Mouse (Mus musculus): Measurements from ENCODE around the gene Nus1. TPM values are rescaled to one million over a fixed set of nuclear protein-coding genes. Genes with fewer than 3 reads are reported as not detected.

Gene Nus1
- 14.4 and 15.7 TPM in 2 replicates for polyA plus RNA-seq (2014; fragmentation: Nextera tagmentation; extraction: Ambion mirVana)

DNA sequence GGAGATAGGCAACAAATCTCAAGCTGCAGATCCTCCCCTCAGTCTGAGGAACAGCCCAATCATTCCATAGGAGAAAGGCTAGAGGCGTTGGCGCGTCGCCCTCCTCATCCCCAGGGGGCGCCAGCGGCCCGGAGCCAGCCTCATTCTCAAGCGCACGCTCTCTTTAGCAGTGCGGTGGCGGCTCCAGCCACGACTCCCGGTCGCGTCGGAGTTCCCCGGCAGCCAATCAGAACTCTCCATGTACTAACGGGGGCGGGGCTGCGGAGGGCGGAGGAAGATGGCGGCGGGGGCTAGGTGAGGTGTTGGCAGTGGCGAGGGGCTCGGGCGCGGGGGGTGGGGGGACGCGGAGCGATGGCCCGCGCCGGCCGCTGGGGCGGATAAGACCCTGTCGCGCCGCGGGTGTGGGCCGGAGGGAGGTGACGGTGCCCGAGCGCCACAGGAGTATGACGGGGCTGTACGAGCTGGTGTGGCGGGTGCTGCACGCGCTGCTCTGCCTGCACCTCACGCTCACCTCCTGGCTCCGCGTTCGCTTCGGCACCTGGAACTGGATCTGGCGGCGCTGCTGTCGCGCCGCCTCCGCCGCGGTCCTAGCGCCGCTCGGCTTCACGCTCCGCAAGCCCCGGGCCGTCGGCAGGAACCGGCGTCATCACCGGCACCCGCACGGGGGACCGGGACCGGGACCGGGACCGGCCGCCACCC lies at the start of gene Nus1:
TSS of gene Nus1 (plus strand) at position 249 of the 699 bp plus-strand sequence.
- Histone ChIP-seq H3K9me3 (ENCODE audit: control insufficient read depth, low read length) (no peaks in the 10 kb centered on the region), H3K4me3 (ENCODE audit: low read depth, low read length) (peak within 1 kb of the TSS; percentile 74), H3K4me1 (ENCODE audit: control insufficient read depth, insufficient read depth, low read length) (peaks cover 10% of the 10 kb centered on the region; the same call in 1 of the 2 replicates), H3K27ac (ENCODE audit: low read depth, low read length) (peak within 1 kb of the TSS; percentile 81), H3K36me3 (ENCODE audit: control insufficient read depth, insufficient read depth, low read length) (no peaks in the 10 kb centered on the region), H3K27me3 (ENCODE audit: control insufficient read depth, insufficient read depth, low read length) (no peaks in the 10 kb centered on the region), H3K9ac (ENCODE audit: low read length) (peak within 1 kb of the TSS; percentile 95), H3K4me2 (ENCODE audit: low read depth) (peak within 1 kb of the TSS; percentile 43)
- ATAC-seq (ENCODE audit: insufficient read depth, low FRiP score, low TSS enrichment) (peak; percentile 99), DNase-seq (ENCODE audit: low spot score) (peak; percentile 99)
- WGBS, result under 1% methylated on average over 76 of the region's 79 CpGs

- DNase-seq (ENCODE audit: low spot score) (no peak), ATAC-seq (ENCODE audit: insufficient read depth, low FRiP score, low TSS enrichment) (no peak)
- Histone ChIP-seq H3K4me2 (ENCODE audit: low read depth) (no peak overlapping the region), H3K36me3 (ENCODE audit: control insufficient read depth, insufficient read depth, low read length) (no peaks in the 10 kb centered on the region), H3K4me3 (ENCODE audit: low read depth, low read length) (no peak overlapping the region), H3K9me3 (ENCODE audit: control insufficient read depth, low read length) (no peaks in the 10 kb centered on the region), H3K27me3 (ENCODE audit: control insufficient read depth, insufficient read depth, low read length) (no peaks in the 10 kb centered on the region), H3K27ac (ENCODE audit: low read depth, low read length) (no peak overlapping the region), H3K4me1 (ENCODE audit: control insufficient read depth, insufficient read depth, low read length) (no peaks in the 10 kb centered on the region), H3K9ac (ENCODE audit: low read length) (no peak overlapping the region)
- 92% methylated on average over 4 of the region's 4 CpGs for WGBS
Measured at GRCm38 (mm10) chr10:52368376-52368775, 49.0 kb upstream of the Nus1 start.

GRCm38 (mm10) chr10:52373834-52374233 lies 43.5 kb upstream of the Nus1 start:
- H3K9ac ChIP-seq (ENCODE audit: low read length), result no peak overlapping the region
- DNase-seq (ENCODE audit: low spot score) (no peak), ATAC-seq (ENCODE audit: insufficient read depth, low FRiP score, low TSS enrichment) (no peak)
- H3K27ac ChIP-seq (ENCODE audit: low read depth, low read length), result no peak overlapping the region
- H3K4me3 ChIP-seq (ENCODE audit: low read depth, low read length), result no peak overlapping the region
- no peaks in the 10 kb centered on the region for H3K27me3 ChIP-seq (ENCODE audit: control insufficient read depth, insufficient read depth, low read length)
- WGBS, result 85% methylated on average over 4 of the region's 4 CpGs
- H3K4me2 ChIP-seq (ENCODE audit: low read depth), result no peak overlapping the region
- H3K4me1 ChIP-seq (ENCODE audit: control insufficient read depth, insufficient read depth, low read length), result no peaks in the 10 kb centered on the region
- H3K36me3 ChIP-seq (ENCODE audit: control insufficient read depth, insufficient read depth, low read length), result no peaks in the 10 kb centered on the region
- no peaks in the 10 kb centered on the region for H3K9me3 ChIP-seq (ENCODE audit: control insufficient read depth, low read length)

DNA sequence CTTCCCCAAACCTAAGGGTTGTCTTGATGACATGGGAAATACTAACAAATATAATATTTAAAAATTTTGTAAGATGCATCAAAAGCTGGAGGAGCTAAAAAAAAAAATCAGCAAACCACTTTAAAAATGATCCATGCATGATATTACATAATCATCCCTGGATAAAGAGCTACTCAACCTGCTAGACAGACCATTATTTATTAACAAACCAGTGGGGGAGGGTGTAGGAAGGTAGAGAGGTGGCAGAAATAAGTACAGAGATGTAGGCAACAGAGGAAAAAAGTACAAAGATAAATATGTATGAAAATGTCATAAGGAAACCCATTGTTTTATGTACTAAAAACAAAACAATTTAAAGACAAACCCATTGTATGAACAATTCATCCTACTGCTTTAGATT lies 42.7 kb upstream of the Nus1 start:
- Histone ChIP-seq H3K4me1 (ENCODE audit: control insufficient read depth, insufficient read depth, low read length) (peaks cover 5% of the 10 kb centered on the region; the same call in 1 of the 2 replicates), H3K27ac (ENCODE audit: low read depth, low read length) (no peak overlapping the region), H3K4me2 (ENCODE audit: low read depth) (no peak overlapping the region), H3K4me3 (ENCODE audit: low read depth, low read length) (no peak overlapping the region), H3K36me3 (ENCODE audit: control insufficient read depth, insufficient read depth, low read length) (no peaks in the 10 kb centered on the region), H3K9ac (ENCODE audit: low read length) (no peak overlapping the region), H3K27me3 (ENCODE audit: control insufficient read depth, insufficient read depth, low read length) (no peaks in the 10 kb centered on the region), H3K9me3 (ENCODE audit: control insufficient read depth, low read length) (no peaks in the 10 kb centered on the region)
- ATAC-seq (ENCODE audit: insufficient read depth, low FRiP score, low TSS enrichment) (no peak), DNase-seq (ENCODE audit: low spot score) (no peak)

DNA sequence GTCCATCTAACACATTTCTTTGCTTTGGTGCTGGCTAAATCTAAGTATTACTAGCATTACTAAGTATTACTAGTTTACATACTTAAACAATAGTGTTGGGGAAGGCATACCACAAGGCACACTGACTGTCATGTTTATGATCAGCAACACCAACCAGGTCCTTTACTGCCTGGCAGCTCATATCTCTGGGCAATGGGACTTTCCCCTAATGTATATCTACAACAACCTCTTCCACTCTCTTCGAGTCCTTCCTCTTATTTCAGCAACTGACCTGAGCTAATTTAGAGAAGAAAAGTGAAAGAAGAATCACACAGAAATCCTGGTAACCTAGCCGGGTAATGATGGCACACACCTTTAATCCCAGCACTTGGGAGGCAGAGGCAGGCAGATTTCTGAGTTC lies 40.9 kb upstream of the Nus1 start:
- no peak overlapping the region for H3K9ac ChIP-seq (ENCODE audit: low read length)
- no peak overlapping the region for H3K4me3 ChIP-seq (ENCODE audit: low read depth, low read length)
- H3K36me3 ChIP-seq (ENCODE audit: control insufficient read depth, insufficient read depth, low read length), result no peaks in the 10 kb centered on the region
- H3K9me3 ChIP-seq (ENCODE audit: control insufficient read depth, low read length), result no peaks in the 10 kb centered on the region
- H3K4me2 ChIP-seq (ENCODE audit: low read depth), result no peak overlapping the region
- no peak overlapping the region for H3K27ac ChIP-seq (ENCODE audit: low read depth, low read length)
- WGBS, result 97% methylated on average over 2 of the region's 2 CpGs
- no peak for ATAC-seq (ENCODE audit: insufficient read depth, low FRiP score, low TSS enrichment)
- H3K27me3 ChIP-seq (ENCODE audit: control insufficient read depth, insufficient read depth, low read length), result no peaks in the 10 kb centered on the region
- peaks cover 7% of the 10 kb centered on the region; the same call in 1 of the 2 replicates for H3K4me1 ChIP-seq (ENCODE audit: control insufficient read depth, insufficient read depth, low read length)
- no peak for DNase-seq (ENCODE audit: low spot score)

DNA sequence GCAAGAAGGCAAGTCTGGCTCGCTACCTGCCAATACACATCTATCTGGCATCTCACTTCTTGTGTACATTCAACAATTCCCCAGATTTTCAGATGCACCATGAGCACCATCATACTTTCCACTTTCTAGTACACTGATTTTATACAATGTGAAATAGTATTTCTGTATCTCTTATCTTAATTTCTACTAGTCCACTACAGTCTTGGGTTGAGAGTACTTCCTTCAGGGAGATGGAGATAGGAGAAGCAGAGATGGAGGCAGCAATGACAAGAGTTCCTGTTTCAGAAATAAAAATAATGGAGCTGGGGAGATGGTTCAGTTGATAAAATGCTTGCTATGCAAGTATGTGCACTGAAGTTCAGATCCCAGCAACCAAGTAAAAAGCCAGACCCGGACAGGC lies 39.5 kb upstream of the Nus1 start:
- Histone ChIP-seq H3K36me3 (ENCODE audit: control insufficient read depth, insufficient read depth, low read length) (no peaks in the 10 kb centered on the region), H3K9me3 (ENCODE audit: control insufficient read depth, low read length) (no peaks in the 10 kb centered on the region), H3K4me1 (ENCODE audit: control insufficient read depth, insufficient read depth, low read length) (peaks cover 8% of the 10 kb centered on the region; the same call in 1 of the 2 replicates), H3K27me3 (ENCODE audit: control insufficient read depth, insufficient read depth, low read length) (no peaks in the 10 kb centered on the region), H3K9ac (ENCODE audit: low read length) (no peak overlapping the region), H3K27ac (ENCODE audit: low read depth, low read length) (no peak overlapping the region), H3K4me2 (ENCODE audit: low read depth) (no peak overlapping the region), H3K4me3 (ENCODE audit: low read depth, low read length) (no peak overlapping the region)
- WGBS, result 89% methylated on average over 2 of the region's 2 CpGs
- DNase-seq (ENCODE audit: low spot score) (no peak), ATAC-seq (ENCODE audit: insufficient read depth, low FRiP score, low TSS enrichment) (no peak)

DNA sequence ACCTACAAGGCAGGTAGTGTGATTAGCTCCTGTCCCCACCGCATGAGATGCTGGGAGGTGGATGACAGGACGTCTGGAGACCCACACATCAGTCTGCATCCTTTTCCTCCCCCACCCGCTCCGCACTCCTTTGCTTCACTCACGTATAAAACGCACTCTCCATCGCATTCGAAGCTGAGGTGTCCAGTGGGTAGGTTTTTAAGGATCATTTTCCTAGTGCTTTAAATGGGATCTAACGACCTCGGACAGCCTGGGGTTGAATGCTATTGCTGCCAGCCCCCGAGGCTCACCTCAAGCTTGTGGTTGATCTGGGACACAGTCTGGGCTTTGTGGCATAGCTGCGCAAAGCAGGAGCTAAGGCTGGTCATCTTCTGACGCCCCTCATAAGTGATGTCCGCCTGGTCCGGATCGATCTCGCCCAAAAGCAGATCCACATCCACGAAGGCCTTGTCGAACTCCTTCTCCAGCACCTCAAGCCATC lies 36.0 kb upstream of the Nus1 start:
- DNase-seq (ENCODE audit: low spot score) (peak; percentile 65), ATAC-seq (ENCODE audit: insufficient read depth, low FRiP score, low TSS enrichment) (peak; percentile 58)
- H3K27ac ChIP-seq (ENCODE audit: low read depth, low read length), result peak overlapping the region; percentile 88
- H3K27me3 ChIP-seq (ENCODE audit: control insufficient read depth, insufficient read depth, low read length), result no peaks in the 10 kb centered on the region
- no peaks in the 10 kb centered on the region for H3K9me3 ChIP-seq (ENCODE audit: control insufficient read depth, low read length)
- peaks cover 9% of the 10 kb centered on the region; the same call in 1 of the 2 replicates for H3K4me1 ChIP-seq (ENCODE audit: control insufficient read depth, insufficient read depth, low read length)
- H3K9ac ChIP-seq (ENCODE audit: low read length), result peak overlapping the region; percentile 89
- peak overlapping the region; percentile 81 for H3K4me3 ChIP-seq (ENCODE audit: low read depth, low read length)
- H3K4me2 ChIP-seq (ENCODE audit: low read depth), result peak overlapping the region; percentile 87
- H3K36me3 ChIP-seq (ENCODE audit: control insufficient read depth, insufficient read depth, low read length), result no peaks in the 10 kb centered on the region
- WGBS, result under 1% methylated on average over 19 of the region's 19 CpGs

DNA sequence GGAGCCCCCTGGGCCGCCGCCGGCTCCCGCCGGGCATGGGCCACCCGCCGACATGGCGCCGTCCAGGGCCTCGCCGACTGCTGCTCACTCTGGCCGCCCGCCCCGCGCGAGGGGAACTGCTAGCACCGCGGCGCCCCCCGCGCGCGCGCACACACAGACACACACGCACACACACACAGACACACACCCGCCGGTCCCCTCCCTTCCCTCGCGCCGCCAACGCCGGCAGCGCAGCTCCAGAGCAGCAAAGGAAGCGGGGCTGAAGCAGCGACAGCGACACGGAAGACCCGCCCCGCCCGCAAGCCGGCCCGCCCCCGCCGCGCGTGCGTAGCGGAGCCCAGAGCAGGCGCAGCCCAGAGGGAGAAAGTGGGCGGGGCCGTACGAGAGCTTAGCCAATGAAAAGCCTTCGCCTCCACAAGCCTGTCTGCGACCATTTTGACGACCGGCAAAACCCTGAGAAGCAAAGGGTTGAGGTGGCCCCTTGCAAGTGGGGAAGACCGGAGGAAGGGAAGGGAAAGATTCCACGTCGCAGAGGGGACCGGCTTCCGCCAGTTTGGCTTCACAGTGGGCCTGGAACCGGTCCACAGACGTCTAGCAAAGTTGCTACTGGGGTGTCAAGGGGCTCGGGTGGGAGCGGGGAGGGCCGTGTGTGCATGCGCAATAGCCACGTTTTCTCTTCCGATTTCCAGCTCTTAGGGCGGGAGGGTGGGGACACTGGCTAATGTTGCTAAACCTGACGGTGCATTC lies 35.3 kb upstream of the Nus1 start, which contains the start of gene Gopc:
TSS of gene Gopc (minus strand) at position 280 of the 747 bp plus-strand sequence.
- under 1% methylated on average over 63 of the region's 71 CpGs for WGBS
- peak; percentile 98 for ATAC-seq (ENCODE audit: insufficient read depth, low FRiP score, low TSS enrichment)
- peak within 1 kb of the TSS; percentile 87 for H3K4me2 ChIP-seq (ENCODE audit: low read depth)
- H3K9me3 ChIP-seq (ENCODE audit: control insufficient read depth, low read length), result no peaks in the 10 kb centered on the region
- H3K27ac ChIP-seq (ENCODE audit: low read depth, low read length), result peak within 1 kb of the TSS; percentile 88
- DNase-seq (ENCODE audit: low spot score), result peak; percentile 99
- peaks cover 9% of the 10 kb centered on the region; the same call in 1 of the 2 replicates for H3K4me1 ChIP-seq (ENCODE audit: control insufficient read depth, insufficient read depth, low read length)
- H3K27me3 ChIP-seq (ENCODE audit: control insufficient read depth, insufficient read depth, low read length), result no peaks in the 10 kb centered on the region
- no peaks in the 10 kb centered on the region for H3K36me3 ChIP-seq (ENCODE audit: control insufficient read depth, insufficient read depth, low read length)
- peak within 1 kb of the TSS; percentile 89 for H3K9ac ChIP-seq (ENCODE audit: low read length)
- peak within 1 kb of the TSS; percentile 81 for H3K4me3 ChIP-seq (ENCODE audit: low read depth, low read length)

Measured in neural tube, embryonic 11.5 days (tissue).